Mouse (Mus musculus) urinary bladder, postnatal 14 days (tissue): Measurements from ENCODE around the gene Unc13a.
A peak's percentile ranks its signal among the peaks of the same experiment; 100 is the strongest.

Experiments used
- DNase-seq: peaks from one replicate; pipeline ENCODE4 v3.0.0; 2021; ENCODE audit warnings: low spot score

The Unc13a gene

GRCm38 (mm10) chr8:71586891-71587290 is 84.7 kb downstream of the Unc13a start:
- DNase-seq: peak; percentile 42

GRCm38 (mm10) chr8:71580201-71580600 is 91.4 kb downstream of the Unc13a start:
- DNase-seq: no peak

- DNase-seq: no peak
These were observed 92.1 kb downstream of the Unc13a start for GRCm38 (mm10) chr8:71579476-71579875.

DNA sequence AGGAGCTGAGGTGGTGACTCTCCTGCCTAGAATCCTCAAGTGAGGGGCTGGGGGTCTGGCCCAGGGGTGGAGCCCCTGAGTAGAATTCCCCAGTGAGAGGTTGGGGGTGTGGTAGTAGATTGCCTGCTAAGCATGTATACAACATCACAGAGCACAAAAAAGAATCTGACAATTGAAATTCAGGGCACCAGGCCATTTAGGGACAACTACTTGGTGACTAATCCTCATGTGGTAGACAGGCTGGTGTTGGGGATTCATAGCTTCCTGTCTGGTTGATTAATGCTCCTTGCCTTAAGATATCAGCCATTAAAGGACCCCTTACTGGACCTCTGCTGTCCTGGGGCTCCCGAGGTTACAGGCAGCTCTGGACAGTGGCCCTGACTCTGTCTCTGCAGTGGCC is 92.5 kb downstream of the Unc13a start:
- DNase-seq: no peak

GRCm38 (mm10) chr8:71577856-71578387 is 93.6 kb downstream of the Unc13a start:
- no peak for DNase-seq

GRCm38 (mm10) chr8:71575020-71575419 is 96.5 kb downstream of the Unc13a start:
- no peak for DNase-seq

- DNase-seq: no peak
These were observed 97.1 kb downstream of the Unc13a start for GRCm38 (mm10) chr8:71574426-71574825.
